Mouse (Mus musculus) ES-CJ7 (cell line): ENCODE measurements at regions not wholly inside any gene's neighbourhood (a gene's known extent, or its start where the extent isn't known, plus 50 kb on each side); places are given as distances from the start of the nearest gene placed in this dataset.
"Not testable (repeated sequence)": the region's sequence is repeated elsewhere in the genome, so short reads cannot be mapped to it uniquely, and the experiment has no call there.

Experiments
- DNase-seq: peaks from one replicate; pipeline ENCODE4 v3.0.0; 2011; ENCODE audit warnings: low read depth, low spot score

DNA sequence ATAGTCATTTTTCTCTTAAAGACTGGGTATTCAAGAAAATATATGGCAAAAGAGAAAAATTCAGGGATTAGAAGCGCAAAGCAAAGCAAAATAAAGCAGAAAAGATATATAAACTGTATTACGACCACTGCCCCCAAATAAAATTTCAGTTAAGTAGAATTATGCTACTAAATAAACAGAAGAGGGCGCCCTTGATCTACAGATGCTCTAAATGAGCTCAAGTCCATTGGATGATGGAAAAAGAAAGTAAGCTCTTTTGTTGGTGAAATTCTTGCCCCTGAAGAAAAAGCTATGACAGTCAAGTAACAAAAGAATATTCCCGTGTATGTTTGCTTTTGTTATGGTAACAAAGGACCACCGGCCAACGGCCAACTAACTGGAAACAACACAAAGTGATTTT is 165.5 kb upstream of the Stk26 start:
- peak; percentile 36 for DNase-seq

DNA sequence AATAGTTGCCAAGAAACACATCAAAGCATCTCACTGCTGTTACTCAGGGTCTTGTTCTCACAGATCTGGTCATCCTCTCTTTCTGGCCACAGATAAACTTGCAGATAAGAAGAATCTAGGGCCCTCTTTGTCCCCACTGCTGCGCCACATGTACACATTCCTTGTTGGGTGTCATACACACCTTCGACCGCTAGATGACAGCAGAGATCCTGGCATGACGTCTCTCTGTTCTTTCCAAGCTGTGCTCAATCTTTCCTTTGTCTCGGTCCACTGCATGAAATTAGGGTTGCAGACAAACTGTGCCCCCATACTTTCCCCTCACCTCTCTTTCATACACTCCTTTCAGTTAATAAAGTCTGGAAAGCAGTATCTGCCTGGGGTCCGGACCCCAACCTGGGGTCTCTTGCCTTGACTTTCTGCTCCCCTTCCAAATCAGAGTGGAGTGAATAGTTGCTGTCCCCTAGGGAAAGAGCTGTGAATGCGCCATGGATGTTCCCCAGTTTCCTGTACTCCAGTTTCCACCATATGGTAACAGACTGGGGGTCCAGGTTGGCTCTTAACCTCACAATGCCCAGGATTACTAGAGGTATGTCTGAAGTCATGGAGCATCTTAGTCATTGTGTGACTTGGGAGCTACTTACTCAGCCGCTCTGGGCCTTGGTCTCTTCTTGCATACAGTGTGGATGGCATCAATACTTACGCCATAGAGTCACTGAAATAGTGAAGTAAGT is 182.8 kb upstream of the Stk26 start:
- DNase-seq, result peak; percentile 65

DNA sequence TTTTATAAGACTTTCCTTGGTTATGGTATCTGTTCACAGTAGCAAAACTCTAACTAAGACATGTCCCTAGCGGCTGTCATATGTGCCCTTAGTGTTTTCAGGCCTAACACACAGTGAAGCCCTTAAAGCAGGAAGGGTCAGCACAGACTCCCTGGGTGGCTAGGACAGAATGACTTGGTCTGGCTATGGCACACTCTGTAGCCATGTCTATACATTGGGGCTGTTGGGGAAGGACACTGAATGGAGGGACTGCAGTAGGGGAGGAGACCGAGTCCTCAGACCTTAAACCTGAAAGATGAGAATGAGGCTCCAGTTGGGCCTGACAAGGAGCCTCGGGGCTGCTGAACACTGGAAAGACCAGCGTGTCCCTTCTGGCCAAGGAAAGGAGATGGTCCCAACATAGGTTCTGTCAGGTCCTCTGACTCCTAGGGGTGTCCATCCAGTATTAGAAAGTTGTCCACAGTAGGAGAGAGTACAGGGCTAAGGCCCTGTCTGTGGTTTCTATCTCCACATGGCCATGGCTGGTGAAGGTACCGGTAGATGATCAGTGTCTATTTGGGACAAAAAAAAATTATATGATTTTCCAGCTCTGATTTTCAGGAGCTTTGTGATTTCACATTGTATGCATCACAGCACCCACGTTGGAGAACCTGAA is 183.5 kb upstream of the Stk26 start:
- DNase-seq, result no peak

DNA sequence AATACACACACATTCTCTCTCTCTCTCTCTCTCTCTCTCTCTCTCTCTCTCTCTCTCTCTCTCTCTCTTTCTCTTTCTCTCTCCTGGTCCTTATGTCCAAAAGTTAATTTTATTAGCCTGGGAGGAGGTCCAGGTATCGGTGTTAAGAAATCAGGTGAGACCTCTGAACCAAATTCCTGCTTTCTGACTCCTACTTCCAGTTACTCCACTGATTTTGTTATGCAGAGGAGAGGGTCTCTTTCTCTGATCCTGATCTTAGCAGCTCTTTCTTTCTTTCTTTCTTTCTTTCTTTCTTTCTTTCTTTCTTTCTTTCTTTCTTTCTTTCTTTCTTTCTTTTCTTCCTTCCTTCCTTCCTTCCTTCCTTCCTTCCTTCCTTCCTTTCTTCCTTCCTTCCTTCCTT is 185.5 kb upstream of the Stk26 start:
- DNase-seq, result not testable (repeated sequence)

DNA sequence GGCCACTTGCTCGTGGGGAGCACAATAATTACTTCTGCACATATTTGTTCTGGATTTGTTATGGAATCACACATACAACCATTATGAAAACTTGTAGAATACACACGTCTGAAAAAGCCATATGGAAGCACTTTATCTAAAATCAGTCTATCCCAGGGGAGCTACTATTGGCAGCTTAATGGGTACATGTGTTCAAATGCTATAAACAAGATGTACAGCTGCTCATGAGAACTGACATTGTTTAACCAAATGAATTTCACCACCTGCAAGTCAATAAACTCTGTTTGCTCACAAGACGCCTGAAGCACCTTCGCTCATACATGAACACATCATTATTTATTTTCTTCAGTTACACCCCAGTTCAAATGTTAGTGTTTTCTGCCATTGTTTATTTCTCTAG is 199.5 kb upstream of the Stk26 start:
- no peak for DNase-seq

DNA sequence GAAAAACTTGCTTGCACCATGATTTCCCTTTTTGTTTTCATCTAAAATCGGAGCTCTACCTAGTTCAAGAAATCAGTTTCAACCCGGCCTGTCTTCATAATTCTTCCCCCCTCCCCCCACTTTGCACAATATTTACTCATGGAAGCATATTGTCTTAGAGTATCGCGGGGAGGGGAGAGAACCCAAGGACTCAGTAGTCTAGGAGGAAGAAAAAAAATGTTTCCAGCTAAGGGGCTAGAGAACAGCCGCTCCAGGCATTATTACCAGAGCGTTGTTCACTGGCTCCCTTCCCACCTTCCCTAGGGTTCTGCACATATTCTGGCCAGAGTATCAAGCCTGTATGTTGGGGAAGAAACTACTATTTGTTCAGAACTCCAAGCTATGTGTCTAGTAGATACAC is 205.2 kb upstream of the Stk26 start:
- DNase-seq, result no peak

DNA sequence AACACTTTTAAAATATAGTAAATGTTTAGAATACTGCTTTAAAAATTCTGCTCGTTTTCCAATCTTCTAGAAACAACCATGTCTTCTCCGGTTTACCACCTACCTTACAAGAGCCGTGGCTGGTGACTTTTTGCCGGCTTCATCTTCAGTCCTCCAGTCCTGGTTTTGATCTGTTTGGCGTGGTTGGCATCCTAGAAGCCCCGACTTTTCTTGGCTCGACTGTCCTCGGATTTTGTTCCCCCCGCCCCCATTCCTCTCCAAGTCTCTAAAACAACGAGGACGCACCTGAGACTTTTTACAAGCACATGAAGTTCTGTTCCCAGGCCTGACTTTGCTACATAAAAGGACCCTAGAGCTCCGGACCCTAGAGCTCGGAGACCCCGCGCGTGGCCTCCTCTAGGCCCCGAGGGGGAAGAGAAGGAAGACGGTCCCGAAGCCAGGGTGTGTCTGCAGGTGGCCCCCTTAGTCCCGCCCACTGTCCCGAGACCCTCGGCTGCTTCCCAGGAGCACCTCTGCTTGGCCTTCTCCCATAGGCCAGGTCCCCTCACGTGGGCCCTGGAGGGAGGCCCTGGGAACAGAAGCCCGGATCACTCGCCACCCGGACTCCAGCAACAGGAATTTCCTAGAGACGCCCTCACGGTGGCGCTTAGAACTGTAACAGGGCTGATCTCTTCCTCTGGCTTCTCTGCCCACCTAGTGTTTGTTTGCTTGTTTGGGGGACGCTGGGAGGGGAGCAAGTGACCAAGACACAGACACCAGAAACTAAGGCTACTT is 205.8 kb upstream of the Stk26 start:
- peak; percentile 92 for DNase-seq

DNA sequence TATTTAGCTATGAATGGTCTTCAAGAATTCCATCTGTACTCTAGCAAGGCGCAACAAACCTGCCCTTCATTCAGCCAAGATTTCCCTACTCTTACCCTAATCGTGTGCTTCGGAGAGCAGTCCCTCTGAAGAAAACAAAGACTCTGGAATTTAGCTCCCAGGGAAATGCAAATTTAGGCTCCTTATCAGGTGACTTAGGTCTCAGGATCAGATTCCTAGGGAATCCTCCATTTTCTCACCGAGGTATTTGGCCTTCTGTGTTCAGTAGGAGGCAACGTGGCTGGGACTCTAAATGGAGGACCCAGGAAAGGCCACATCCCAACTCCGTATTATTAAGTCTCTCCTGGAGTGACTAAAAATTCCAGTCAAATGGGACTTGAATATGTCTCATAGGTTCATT is 204.2 kb upstream of the Olfr1324 start:
- peak; percentile 66 for DNase-seq

DNA sequence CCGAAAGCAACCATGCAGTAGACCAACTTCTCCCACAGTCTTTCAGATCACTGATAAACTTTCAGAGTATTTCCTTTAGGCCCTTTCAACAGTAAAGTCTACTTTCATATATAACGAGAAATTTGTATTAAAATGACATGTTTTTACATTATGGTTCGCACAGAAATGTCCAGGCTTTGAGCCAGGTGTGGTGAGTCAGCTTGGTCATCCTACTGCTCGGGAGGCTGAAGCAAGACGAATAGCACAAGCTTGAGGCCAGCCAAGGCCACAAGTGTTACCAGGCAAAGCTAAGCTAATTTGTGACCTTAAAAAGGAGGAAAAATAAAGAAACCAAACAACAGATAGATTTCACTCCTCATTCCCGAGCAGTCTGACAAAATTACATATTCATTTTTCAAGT is 197.0 kb upstream of the Olfr1324 start:
- no peak for DNase-seq

DNA sequence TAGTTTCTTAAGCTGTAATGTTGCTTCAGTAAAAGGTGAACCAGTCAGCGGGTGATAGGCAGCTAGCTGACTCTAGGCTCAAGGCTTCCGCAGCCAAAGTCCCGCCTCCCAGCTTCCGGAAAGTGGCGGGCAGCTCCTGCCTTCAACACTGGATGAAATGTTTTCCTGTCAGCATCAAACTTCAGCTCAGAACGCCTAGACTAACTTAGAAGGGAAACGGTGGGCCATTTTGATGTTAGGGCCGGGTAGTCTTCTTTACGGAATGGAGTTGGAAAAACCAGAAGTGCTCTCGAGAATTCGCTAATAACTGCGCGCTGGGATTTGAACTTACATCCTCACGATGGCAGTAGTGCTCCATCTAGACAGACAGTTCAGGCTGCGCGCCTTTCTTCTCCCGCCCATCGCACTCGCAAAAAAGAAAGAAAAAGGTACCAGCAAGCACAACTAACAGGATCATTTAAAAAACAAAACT is 194.7 kb upstream of the Olfr1324 start:
- DNase-seq, result peak; percentile 62

DNA sequence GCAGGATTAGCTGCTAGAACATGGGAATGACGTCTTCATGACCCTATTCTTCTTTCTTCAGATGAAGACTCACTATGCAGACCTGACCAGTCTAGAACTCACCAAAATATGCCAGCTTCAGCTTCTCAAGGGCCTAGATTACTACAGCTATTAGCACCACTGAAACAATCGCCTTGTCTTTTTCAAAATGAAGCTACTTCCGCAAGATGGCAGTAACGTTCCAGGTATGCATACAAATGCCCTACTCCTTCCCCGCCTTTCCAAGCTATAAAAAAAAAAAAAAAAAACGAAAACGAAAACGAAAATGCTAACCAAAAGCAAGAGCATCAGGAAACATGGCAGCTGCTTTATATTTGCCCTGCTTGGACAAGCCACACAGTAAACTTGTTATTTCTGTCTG is 192.6 kb upstream of the Olfr1324 start:
- peak; percentile 36 for DNase-seq

DNA sequence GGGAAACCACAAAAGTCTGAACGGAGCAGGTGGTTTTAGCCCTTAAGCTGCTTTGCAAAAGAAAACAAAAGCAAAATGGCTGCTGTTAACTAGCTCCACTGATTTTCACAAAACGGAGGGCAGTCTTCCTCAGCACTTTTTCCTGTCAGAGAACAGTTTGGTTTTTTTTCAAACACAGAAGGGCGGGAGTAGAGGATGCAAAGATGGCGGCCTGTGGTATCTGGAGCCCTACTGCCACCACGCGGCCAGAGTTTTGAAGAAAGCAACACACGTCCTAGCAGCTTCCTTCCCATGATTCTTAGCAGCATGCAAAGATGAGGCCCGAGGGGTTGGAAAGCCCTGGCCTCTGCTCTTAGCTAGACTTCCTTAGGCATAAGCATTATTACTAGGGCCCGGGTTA is 191.6 kb upstream of the Olfr1324 start:
- peak; percentile 90 for DNase-seq

DNA sequence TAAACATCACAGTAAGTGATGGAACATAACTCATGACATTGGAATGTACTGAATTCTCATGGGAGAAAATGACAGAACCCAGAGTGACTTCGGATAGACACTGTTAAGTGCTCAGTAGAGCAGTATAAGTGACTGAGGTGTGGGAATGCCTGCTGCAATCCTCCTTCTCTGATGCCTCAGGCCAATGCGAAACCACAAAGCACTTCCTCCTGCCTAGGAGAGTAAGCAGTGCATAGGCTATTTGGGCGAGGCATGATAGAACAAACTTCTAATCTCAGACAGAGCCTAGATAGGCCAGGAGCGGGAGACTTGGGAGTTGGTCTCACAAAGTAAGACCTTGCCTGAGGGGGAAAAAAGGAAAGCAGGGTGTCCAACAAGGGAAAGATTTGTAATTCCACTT is 190.6 kb upstream of the Olfr1324 start:
- DNase-seq, result no peak

DNA sequence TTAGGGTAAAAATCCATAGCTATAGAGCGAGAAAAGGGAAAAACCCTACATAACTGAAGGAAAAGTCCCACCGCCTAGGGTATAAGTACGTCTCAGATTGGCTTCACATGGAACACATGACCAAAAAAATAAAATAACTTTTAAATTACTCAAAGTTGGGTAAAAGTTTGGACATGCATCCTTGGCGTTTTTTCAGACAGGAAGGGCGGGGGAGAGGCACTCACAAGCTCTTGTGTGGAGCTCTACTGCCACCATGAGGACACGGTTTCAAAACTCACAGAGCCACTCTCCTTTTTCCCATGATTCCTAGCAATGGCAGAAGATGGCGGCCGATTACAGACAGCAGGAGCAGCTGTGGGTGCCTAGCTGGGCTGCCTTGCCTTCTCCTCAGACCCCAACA is 188.6 kb upstream of the Olfr1324 start:
- DNase-seq, result peak; percentile 59

DNA sequence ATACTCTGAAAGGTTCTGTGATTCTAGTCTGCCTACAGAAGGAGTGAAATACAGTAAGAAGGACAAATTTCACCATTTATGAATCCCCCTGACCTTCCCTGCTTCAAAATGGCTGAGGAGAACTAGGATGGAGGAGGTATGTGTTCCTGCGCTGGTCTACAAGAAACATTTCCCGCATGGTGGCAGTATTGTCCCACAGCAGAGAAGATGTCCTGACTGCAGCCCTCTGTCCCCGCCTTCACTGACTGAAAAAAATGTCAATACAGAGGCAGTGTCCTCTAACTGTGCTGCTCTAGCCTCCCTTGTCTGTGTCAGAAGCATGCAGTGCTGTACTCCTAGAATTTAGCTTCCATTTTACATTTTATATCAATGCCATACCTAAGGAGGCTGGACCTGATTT is 186.6 kb upstream of the Olfr1324 start:
- peak; percentile 77 for DNase-seq

DNA sequence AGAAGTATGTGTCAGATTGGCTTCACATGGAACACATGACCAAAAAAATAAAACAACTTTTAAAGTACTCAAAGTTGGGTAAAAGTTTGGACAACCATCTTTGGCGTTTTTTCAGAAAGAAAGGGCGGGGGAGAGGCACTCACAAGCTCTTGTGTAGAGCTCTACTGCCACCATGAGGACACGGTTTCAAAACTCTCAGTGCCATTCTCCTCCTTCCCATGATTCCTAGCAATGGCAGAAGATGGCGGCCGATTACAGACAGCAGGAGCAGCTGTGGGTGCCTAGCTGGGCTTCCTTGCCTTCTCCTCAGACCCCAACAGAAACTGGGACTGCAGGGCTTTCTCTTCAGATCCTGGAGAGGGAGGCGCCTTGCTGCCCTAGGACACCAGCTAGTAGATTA is 186.1 kb upstream of the Olfr1324 start:
- DNase-seq, result peak; percentile 80

DNA sequence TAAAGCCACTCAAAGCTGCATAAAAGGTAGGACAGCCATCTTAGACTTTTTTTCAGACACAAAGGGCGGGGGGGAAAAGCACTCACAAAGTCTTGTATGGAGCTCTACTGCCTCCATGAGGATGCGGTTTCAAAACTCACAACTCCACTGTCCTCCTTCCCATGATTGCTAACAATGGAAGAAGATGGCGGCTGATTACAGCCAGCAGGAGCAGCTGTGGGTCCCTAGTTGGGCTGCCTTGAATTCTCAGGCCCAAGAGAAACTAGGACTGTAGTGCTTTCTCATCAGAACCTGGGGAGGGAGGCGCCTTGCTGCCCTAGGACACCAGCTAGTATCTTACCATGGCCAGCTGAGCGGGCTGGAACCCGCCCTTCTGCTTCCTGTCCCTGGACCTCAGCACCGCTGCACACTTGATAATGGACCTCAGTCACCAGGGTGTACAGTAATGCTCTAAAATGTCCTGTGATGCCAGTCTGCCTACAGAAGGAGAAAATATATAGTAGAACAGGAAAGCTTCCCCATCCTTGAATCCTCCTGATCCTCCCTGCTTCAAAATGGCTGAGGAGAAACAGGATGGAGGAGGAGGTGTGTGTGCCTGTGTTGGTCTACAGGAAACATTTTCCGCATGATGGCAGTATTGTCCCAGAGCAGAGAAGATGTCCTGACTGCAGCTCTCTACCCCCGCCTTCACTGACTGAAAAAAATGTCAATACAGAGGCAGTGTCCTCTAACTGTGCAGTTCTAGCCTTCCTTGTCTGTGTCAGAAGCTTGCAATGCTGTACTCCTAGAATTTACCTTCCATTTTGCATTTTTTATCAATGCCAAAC is 183.7 kb upstream of the Olfr1324 start:
- peak; percentile 77 for DNase-seq

DNA sequence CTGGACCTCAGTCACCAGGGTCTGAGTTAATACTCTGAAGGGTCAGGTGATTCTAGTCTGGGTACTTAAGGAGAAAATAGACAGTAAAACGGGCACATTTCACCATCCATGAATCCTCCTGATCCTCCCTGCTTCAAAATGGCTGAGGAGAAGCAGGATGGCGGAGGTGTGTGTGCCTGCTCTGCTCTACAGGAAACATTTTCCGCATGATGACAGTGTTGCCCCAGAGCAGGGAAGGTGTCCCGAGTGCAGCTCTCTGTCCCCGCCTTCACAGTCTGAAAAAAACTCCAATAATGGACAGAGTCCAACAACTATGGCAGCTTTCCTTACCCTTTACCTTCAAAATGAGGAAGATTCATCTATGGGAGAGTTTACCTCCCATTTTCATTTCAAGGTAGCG is 179.8 kb upstream of the Olfr1324 start:
- not testable (repeated sequence) for DNase-seq

DNA sequence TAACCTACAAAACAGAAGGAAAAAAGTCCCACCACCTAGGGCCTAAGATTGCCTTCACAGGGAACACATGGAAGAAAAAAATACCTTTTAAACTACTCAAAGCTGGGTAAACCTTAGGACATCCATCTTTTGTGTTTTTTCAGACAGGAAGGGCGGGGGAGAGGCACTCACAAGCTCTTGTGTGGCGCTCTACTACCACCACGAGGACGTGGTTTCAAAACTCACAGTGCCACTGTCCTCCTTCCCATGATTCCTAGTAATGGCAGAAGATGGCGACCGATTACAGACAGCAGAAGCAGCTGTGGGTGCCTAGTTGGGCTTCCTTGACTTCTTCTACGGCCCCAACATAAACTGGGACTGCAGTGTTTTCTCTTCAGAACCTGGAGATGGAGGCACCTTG is 179.3 kb upstream of the Olfr1324 start:
- DNase-seq, result peak; percentile 47

DNA sequence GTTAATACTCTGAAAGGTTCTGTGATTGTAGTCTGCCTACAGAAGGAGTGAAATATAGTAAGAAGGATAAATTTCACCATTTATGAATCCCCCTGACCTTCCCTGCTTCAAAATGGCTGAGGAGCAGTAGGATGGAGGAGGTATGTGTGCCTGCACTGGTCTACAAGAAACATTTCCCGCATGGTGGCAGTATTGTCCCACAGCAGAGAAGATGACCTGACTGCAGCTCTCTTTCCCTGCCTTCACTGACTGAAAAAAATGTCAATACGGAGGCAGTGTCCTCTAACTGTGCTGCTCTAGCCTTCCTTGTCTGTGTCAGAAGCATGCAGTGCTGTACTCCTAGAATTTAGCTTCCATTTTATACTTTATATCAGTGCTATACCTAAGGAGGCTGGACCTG is 177.2 kb upstream of the Olfr1324 start:
- DNase-seq, result peak; percentile 62

DNA sequence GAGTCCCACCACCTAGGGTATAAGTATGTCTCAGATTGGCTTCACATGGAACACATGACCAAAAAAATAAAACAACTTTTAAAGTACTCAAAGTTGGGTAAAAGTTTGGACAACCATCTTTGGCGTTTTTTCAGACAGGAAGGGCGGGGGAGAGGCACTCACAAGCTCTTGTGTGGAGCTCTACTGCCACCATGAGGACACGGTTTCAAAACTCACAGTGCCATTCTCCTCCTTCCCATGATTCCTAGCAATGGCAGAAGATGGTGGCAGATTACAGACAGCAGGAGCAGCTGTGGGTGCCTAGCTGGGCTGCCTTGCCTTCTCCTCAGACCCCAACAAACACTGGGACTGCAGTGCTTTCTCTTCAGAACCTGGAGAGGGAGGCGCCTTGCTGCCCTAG is 176.7 kb upstream of the Olfr1324 start:
- not testable (repeated sequence) for DNase-seq

DNA sequence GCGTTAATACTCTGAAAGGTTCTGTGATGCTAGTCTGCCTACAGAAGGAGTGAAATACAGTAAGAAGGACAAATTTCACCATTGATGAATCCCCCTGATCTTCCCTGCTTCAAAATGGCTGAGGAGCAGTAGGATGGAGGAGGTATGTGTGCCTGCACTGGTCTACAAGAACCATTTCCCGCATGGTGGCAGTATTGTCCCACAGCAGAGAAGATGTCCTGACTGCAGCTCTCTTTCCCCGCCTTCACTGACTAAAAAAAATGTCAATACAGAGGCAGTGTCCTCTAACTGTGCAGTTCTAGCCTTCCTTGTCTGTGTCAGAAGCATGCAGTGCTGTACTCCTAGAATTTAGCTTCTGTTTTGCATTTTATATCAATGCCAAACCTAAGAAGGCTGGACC is 174.6 kb upstream of the Olfr1324 start:
- DNase-seq, result peak; percentile 79
